Mouse (Mus musculus): ENCODE results near the gene Kremen2. TPM values are rescaled to one million over a fixed set of nuclear protein-coding genes. Genes with fewer than 3 reads are reported as not detected.

Kremen2 gene
- polyA plus RNA-seq, 1 experiment = not detected

DNA sequence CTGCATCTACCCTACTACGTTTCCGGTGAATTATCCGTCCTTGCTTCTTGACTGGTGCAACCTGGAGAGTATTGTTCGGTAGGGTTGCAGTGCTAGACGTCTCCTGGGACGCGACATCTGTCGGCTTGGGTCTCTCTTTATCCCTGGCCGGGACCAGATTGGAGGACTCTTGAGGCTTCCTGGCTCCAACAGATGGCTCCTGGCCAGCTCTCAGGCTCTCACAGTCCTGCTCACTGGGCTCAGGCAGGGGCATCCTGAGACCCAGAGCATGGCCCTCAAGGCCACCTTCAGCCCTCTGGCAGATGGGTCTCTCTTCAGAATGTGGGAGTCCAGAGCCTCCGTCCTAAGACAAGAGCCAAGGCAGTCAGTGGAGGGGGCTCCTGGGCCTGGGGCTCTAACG, 17.3 kb upstream of the Kremen2 start:
- TF ChIP-seq POLR2A (IDR thresholded peaks at IDR 0.05; ENCODE audit: low read depth, low read length) (no peak), CTCF (IDR thresholded peaks at IDR 0.05; ENCODE audit: borderline replicate concordance, insufficient read depth, low read length) (no peak)
- no peaks in the 10 kb centered on the region for H3K4me1 ChIP-seq (ENCODE audit: control insufficient read depth, insufficient read depth, low read length)
- H3K27ac ChIP-seq (ENCODE audit: insufficient read depth, low read length) = no peak overlapping the region
- no peak overlapping the region for H3K4me3 ChIP-seq (ENCODE audit: insufficient read depth, low read length)

DNA sequence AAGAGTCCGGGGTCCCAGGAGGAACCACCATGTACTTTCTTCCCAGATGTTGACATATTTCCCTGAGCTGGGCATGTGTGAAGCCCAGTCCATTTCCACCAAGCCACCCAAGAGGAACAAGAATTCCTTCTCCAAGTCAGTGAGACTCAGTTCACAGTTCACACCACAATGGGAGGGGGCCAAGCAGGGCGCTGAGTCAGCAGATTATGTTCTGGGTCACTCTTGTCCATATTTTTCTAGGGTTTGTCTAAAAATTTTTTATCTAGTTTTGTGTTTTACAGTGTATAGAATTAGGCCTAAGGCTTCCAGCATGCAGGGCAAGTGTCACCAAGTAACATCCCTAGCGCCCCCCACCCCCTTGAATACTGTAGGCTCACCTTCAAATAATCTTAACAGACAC, 15.5 kb upstream of the Kremen2 start:
- no peaks in the 10 kb centered on the region for H3K4me1 ChIP-seq (ENCODE audit: control insufficient read depth, insufficient read depth, low read length)
- TF ChIP-seq POLR2A (IDR thresholded peaks at IDR 0.05; ENCODE audit: low read depth, low read length) (no peak), CTCF (IDR thresholded peaks at IDR 0.05; ENCODE audit: borderline replicate concordance, insufficient read depth, low read length) (no peak)
- no peak overlapping the region for H3K27ac ChIP-seq (ENCODE audit: insufficient read depth, low read length)
- H3K4me3 ChIP-seq (ENCODE audit: insufficient read depth, low read length) = no peak overlapping the region

DNA sequence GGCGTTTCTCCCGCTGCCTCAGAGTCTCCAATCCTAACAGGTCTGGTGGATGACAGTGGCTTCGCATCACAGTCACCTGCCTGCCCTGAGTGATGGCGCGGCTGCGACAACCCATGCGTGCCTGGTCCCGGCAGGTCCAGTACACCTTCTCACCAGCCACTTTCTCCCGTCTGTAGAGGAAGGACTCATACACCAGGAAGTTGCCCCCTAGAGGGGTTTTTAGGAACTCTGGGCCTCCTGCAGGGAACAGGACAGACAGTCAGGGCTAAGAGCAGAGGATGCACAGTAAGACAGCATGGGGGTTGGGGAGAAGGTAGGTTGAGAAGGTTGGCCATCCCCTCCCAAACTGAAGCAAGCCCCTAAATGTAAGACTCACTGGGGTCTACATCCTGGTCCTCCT, 14.6 kb upstream of the Kremen2 start:
- Histone ChIP-seq H3K27ac (ENCODE audit: insufficient read depth, low read length) (no peak overlapping the region), H3K4me3 (ENCODE audit: insufficient read depth, low read length) (no peak overlapping the region), H3K4me1 (ENCODE audit: control insufficient read depth, insufficient read depth, low read length) (no peaks in the 10 kb centered on the region)
- TF ChIP-seq POLR2A (IDR thresholded peaks at IDR 0.05; ENCODE audit: low read depth, low read length) = no peak
- TF ChIP-seq CTCF (IDR thresholded peaks at IDR 0.05; ENCODE audit: borderline replicate concordance, insufficient read depth, low read length) = no peak

DNA sequence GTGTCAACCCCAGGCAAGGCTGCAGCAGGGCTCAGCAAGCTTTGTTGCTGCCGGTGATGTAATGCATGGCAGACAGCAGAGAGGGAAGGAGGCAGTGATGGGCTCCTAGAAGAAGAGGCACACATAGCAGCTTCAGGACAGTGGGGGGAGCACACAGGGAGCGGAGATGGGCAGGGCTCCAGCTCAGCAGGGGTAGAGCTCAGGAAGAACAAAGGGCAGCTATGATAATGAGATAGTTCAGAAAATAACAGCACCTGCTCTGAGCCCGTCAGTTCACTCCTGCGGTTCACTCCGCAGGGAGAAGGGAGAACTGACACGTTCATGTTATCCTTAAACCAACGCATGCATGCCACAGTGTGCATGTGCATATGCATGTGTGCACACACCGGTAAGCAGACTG, 13.2 kb upstream of the Kremen2 start:
- Histone ChIP-seq H3K27ac (ENCODE audit: insufficient read depth, low read length) (no peak overlapping the region), H3K4me3 (ENCODE audit: insufficient read depth, low read length) (no peak overlapping the region), H3K4me1 (ENCODE audit: control insufficient read depth, insufficient read depth, low read length) (no peaks in the 10 kb centered on the region)
- no peak for TF ChIP-seq CTCF (IDR thresholded peaks at IDR 0.05; ENCODE audit: borderline replicate concordance, insufficient read depth, low read length)
- TF ChIP-seq POLR2A (IDR thresholded peaks at IDR 0.05; ENCODE audit: low read depth, low read length) = no peak

DNA sequence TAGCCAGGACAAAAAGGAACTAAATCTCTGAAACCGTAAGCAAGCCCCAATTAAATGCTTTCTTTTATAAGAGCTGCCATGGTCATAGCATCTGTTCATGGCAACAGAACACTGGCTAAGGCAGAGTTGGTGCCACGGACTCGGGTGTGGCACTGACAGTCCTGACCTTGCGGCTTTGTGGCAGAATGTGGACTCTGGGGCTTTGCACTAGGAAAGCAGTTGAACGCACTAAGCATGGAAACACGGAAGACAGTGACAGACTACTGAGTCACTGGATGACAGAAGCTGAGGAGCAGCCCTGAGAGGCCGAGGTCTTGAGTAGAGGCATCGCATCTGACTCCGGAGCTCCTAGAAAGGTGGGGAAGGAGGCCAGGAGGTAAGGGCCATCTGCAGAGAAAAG, 11.9 kb upstream of the Kremen2 start:
- no peak overlapping the region for H3K4me3 ChIP-seq (ENCODE audit: insufficient read depth, low read length)

DNA sequence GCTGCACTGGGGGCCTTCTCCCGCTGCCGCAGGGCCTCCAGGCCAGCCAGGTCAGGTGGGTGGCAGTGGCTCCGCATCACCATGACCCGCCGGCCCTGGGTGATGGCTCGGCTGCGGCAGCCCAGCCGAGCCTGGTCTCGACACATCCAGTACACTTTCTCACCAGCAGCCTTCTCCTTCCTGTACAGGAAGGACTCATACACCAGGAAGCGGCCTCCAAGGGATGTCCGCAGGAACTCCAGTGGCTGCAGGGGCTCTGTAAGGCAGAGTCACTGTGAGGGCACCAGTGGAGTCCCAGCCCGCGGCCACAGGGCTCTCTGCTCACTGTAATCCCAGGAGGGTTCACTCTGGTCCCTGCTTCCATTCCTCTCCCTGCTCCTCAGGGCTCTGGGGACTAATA, 10.1 kb upstream of the Kremen2 start:
- Histone ChIP-seq H3K4me1 (ENCODE audit: control insufficient read depth, insufficient read depth, low read length) (no peaks in the 10 kb centered on the region), H3K4me3 (ENCODE audit: insufficient read depth, low read length) (no peak overlapping the region), H3K27ac (ENCODE audit: insufficient read depth, low read length) (no peak overlapping the region)
- TF ChIP-seq CTCF (IDR thresholded peaks at IDR 0.05; ENCODE audit: borderline replicate concordance, insufficient read depth, low read length) (no peak), POLR2A (IDR thresholded peaks at IDR 0.05; ENCODE audit: low read depth, low read length) (no peak)

More for the DNA sequence above, 11.9 kb upstream of the Kremen2 start:
- TF ChIP-seq CTCF (IDR thresholded peaks at IDR 0.05; ENCODE audit: borderline replicate concordance, insufficient read depth, low read length) = no peak
- no peak for TF ChIP-seq POLR2A (IDR thresholded peaks at IDR 0.05; ENCODE audit: low read depth, low read length)
- H3K4me1 ChIP-seq (ENCODE audit: control insufficient read depth, insufficient read depth, low read length) = no peaks in the 10 kb centered on the region
- H3K27ac ChIP-seq (ENCODE audit: insufficient read depth, low read length) = no peak overlapping the region

DNA sequence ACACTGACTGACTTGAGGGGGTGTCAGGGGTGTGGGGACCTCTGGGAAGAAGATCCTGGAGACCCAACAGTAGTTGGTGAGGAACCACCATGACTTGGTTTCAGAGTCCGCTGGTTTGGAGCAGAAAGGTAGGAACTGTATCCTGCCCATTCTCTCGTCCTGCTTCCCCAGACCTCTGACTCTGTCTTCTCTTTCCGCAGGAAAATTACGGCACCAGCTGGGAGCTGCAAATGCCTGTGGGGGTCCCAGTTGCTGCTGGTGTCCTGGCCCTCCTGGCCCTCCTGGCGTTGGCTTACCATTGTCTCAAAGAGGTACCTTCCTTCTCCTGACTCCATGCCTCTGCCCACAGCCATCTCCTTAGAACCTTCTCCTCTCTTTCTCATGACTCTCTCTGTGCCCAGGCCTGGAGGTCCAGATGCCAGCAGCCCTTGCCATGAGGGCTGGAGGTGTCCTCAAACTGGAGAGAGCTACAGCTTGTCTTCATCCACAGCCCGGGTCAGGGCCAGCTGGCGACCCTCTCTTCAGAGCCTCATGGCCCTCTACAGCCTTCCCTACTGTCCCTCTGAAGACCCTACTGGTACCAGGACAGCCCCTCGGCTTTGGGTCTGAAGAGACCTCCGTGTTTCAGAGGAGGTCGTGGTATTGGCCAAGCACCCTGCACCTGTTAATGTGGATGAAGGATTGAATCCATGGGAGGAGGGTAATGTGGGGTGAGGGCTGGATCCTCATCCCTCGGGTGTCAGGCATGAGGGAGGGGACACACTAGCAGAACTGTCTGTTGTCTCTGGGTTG, 4.0 kb upstream of the Kremen2 start:
- TF ChIP-seq CTCF (IDR thresholded peaks at IDR 0.05; ENCODE audit: borderline replicate concordance, insufficient read depth, low read length) = no peak
- TF ChIP-seq POLR2A (IDR thresholded peaks at IDR 0.05; ENCODE audit: low read depth, low read length) = no peak
- H3K27ac ChIP-seq (ENCODE audit: insufficient read depth, low read length) = no peak overlapping the region
- H3K4me3 ChIP-seq (ENCODE audit: insufficient read depth, low read length) = no peak overlapping the region
- H3K4me1 ChIP-seq (ENCODE audit: control insufficient read depth, insufficient read depth, low read length) = no peaks in the 10 kb centered on the region

DNA sequence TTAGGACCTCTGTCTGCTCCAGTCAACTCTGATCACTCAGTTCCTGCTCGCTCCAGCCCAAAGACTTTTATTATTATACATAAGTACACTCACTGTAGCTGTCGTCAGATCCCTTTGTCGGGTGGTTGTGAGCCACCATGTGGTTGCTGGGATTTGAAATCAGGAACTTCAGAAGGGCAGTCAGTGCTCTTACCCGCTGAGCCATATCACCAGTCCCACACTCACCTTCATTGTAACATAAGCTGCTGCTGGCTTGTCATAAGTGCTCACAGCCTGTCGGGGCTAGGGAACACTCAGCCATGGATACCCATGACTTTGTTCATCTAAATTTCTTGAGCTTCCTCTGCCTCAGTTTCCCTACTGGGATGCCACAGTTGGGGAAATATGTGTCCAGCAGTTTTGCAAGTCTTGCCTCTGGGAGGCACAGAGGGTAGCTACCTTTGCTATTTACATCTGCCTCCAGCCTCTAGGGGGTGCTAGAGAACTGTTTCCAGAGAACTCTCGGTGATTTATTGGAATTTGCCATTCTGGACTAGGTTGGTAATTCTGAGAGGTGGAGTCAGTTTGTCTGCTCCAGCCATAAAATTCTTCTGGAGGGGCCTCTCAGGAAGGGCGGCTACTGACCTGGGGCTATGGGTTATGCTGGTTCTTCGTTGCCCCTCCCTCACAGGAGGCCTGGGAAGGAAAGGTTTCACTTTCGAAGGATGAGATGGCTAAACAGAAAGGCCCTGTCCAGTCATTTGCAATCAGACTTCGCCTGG, 3.2 kb upstream of the Kremen2 start:
- no peak overlapping the region for H3K4me3 ChIP-seq (ENCODE audit: insufficient read depth, low read length)
- TF ChIP-seq CTCF (IDR thresholded peaks at IDR 0.05; ENCODE audit: borderline replicate concordance, insufficient read depth, low read length) = no peak
- no peak for TF ChIP-seq POLR2A (IDR thresholded peaks at IDR 0.05; ENCODE audit: low read depth, low read length)
- no peak overlapping the region for H3K27ac ChIP-seq (ENCODE audit: insufficient read depth, low read length)
- H3K4me1 ChIP-seq (ENCODE audit: control insufficient read depth, insufficient read depth, low read length) = no peaks in the 10 kb centered on the region

DNA sequence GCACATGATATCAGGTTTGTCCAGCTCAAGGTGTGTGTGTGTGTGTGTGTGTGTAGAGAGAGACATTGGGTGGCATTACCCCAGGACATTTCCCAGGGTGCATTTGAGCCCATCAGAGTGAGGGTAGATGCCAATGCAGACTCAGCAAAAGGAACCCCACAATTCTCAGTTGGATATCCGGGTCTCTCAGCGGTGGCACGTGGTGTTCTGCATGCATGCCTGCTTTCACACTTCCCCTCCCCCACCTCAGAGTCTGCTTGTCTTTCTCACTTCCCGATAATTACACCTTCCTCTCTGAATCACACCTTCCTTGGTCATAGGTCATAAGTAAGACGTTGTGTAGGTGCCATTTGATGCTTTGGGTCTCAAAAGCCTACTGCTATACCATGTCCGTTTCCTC, 2.4 kb upstream of the Kremen2 start:
- Histone ChIP-seq H3K4me1 (ENCODE audit: control insufficient read depth, insufficient read depth, low read length) (no peaks in the 10 kb centered on the region), H3K4me3 (ENCODE audit: insufficient read depth, low read length) (no peak overlapping the region), H3K27ac (ENCODE audit: insufficient read depth, low read length) (no peak overlapping the region)
- no peak for TF ChIP-seq CTCF (IDR thresholded peaks at IDR 0.05; ENCODE audit: borderline replicate concordance, insufficient read depth, low read length)
- TF ChIP-seq POLR2A (IDR thresholded peaks at IDR 0.05; ENCODE audit: low read depth, low read length) = no peak

DNA sequence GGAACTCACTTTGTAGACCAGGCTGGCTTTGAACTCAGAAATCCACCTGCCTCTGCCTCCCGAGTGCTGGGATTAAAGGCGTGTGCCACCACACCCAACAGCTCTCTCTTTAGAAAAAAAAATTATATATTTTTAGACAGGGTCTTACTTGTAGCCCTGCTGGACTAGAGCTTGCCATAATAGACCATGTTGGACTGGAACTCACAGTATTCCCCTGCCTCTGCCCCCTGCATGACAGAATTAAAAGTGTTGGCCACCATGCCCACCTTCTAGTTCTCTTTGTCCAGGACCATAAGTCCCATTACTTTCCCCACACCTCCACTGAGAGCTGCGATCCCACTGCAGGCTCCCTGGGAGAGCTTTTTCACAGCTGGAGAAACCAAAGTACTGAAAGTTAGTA, 1.8 kb upstream of the Kremen2 start:
- H3K4me3 ChIP-seq (ENCODE audit: insufficient read depth, low read length) = no peak overlapping the region
- no peaks in the 10 kb centered on the region for H3K4me1 ChIP-seq (ENCODE audit: control insufficient read depth, insufficient read depth, low read length)
- TF ChIP-seq POLR2A (IDR thresholded peaks at IDR 0.05; ENCODE audit: low read depth, low read length) = no peak
- no peak for TF ChIP-seq CTCF (IDR thresholded peaks at IDR 0.05; ENCODE audit: borderline replicate concordance, insufficient read depth, low read length)
- no peak overlapping the region for H3K27ac ChIP-seq (ENCODE audit: insufficient read depth, low read length)

Measured in embryonic fibroblast, embryonic 13.5 days (primary cell).